Mouse (Mus musculus) lung, postnatal 4 days (tissue): ENCODE data around the gene Cwc15.

Source experiments
- DNase-seq, 2 experiments: peaks; one replicate each; pipeline ENCODE4 v3.0.0; 2021

Gene Cwc15

GRCm38 (mm10) chr9:14548366-14548761, 47.9 kb downstream of the Cwc15 start:
- no peak for DNase-seq

DNA sequence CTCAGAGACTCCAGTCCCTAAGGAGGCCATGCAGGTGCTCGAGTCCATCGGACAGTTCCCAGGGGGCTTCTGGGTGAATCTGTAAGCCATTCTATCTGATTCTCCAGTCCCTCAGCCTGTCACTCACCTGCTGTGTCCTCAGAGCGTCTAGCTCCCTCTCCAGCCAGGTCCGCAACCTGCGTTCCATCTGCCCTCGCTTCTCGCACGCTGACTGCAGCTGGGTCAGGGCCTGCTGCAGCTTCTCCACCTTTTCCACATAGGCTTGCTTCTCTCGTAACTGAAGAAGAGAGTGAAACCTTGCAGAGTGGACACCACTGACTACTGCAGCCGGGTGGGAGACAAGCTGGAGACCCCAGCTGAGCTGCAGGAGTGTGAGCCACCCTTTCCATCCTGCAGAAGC, 57.9 kb downstream of the Cwc15 start:
- no peak for DNase-seq

DNA sequence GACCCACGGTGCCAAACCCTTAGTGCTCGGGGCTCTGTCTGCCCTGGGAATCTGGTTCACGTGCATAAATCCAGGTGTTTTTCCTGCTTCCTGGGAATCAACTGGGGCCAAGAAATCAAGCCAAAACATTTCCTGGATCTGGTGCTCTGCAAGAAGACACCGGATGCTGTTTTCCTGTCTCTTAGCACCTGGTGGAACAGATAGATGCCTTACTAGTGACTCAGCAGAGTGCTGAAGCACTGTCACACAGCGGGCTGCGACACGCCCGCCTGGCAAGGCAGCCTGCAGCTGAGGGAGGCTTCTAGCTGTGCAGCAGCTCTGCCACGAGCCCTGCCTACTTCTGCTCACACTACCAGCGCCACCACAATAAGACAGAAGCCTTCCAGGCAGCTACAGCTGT, 59.0 kb downstream of the Cwc15 start:
- no peak for DNase-seq

- no peak for DNase-seq
Observed at GRCm38 (mm10) chr9:14559996-14560395, 59.6 kb downstream of the Cwc15 start.
